Mouse (Mus musculus) embryonic stem cell, embryonic (primary cell): ENCODE data around the gene Palld.

ENCODE experiments used
- CTCF ChIA-PET, 4 experiments: fragments of 300-600 bp in 2 of 4; fragments of 350-600 bp in 2 of 4; sonication (Branson Sonifier 250); formaldehyde crosslinking; loops; one replicate each; lab custom pipeline; 2022; ENCODE audit warnings: inconsistent platforms in 2 of 4; lab: Charles Lee
- POLR2A ChIA-PET, 4 experiments: fragments of 300-600 bp in 2 of 4; fragments of 350-600 bp in 2 of 4; sonication (Branson Sonifier 250); formaldehyde crosslinking; loops; one replicate each; lab custom pipeline; 2022; ENCODE audit warnings: antibody characterized with exemption in 4 of 4, inconsistent platforms in 1 of 4; lab: Charles Lee

Gene Palld

GRCm38 (mm10) chr8:61639008-61639407, 263.5 kb downstream of the Palld start:
- ChIA-PET POLR2A (no interaction called here), CTCF (no interaction called here)

DNA sequence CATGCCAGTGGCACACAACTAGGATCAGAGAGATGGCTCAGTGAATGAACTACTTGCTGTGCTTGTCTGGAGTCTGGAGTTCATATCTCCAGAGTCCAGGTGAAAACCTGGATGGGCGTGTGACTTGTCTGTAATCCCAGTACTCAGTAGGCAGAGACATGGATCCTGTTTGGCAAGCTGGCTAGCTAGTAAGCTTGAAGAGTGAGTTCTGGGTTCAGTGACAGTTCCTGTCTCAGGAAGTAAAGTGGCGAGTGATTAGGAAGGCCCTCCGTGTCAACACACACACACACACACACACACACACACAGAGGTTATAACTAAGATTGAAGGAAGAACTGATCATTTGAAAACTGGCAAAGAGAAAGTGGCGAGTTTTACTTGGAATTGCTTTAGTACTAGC, 264.8 kb downstream of the Palld start:
- POLR2A ChIA-PET: no interaction called here
- CTCF ChIA-PET: no interaction called here

DNA sequence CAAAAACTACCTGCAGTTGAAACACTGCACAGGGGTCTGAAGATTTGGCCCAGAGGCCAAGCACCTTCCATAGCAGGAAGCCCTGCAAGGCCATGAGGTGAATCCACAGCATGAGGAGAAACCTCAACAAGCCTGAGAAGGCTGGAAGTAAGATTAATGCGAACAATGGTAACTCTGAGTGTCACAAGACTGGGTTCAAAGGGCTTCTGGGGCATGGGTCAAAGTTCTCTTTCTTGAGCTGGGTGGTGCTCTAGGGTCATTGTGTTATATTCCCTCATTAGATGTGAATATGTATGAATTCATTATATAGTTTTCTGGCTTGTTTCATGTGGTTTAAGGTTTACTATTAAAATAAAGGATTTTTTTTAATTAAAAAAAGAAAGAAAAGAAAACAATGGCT, 267.7 kb downstream of the Palld start:
- ChIA-PET POLR2A (no interaction called here), CTCF (no interaction called here)

DNA sequence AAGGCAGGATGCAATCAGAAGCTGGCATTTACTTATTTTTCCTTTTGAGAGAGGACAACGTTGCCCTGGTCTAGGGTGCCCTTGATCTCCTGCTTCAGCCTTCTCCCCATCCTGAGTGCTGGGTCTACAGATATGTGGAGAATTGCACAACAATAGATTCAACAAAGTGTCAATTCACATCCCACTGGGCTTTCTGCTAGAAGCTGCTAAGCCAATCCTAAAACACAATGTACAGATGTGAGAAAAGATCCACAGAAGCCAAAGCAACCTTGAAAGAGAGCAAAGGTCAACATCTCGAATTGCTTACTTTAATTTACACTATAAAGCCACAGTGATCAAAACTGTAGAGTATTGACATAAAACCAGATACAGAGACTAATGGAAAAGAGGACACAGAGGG, 270.2 kb downstream of the Palld start:
- POLR2A ChIA-PET: interaction anchor here in 2 of 4 experiments (0.7 to 1.0 kb wide), 3 partner anchors 16 to 41 kb away, joined by 3 read pairs; no protein-coding TSS in a partner anchor
- CTCF ChIA-PET: interaction anchor here in 1 of 4 experiments (1.2 kb wide), 1 partner anchor 82 kb away, joined by 3 read pairs; no protein-coding TSS in a partner anchor

DNA sequence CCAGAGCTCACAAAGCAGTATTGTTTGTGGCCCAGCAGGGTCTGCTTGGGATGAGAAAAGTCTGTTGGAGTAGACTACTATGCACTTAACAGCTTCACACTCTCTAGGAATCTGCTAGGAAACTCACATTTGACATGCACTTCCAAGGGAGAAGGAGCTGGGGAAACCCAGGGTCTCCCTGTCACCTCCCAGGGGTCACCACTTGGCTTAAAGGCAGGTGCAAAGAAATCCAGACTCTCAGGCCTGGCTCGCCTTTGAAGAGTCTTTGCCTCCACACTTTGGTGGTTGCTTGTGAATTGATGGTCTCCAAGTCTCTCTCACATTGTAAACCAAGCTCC, 272.9 kb downstream of the Palld start:
- CTCF ChIA-PET: interaction anchor here in 1 of 4 experiments (0.6 kb wide), 1 partner anchor 52 kb away, joined by 3 read pairs; no protein-coding TSS in a partner anchor
- POLR2A ChIA-PET: no interaction called here

DNA sequence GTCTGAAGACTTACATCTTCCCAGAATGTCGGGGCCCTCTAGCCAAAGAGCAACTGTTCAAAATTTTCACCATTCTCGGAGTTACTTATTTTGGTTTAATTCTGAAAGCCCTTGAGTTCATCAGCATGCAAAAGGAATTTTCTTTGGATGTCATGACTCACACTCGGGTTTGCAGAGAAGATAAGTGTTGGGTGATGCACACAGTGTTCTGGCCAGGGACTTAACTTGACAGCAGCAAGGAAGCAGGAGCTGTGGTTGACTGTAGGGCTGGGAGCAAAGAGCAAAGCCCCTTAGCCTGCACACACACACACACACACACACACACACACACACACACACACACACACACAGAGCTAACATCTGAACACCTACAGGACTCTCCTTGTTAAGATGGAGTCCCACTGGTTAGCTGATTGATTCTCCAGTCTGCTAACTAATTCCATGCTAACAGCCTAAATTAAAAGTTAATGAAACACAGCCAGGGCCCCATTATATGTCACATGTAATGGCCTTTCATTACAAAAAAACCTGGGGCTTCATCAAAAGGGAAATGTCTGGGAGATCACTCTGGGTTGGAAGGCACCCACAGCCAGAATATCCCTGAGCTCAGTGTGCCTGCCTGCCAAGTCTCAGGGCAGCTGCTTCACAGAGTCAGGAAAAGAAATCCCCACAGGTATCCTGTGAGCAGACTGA, 273.4 kb downstream of the Palld start:
- CTCF ChIA-PET: no interaction called here
- POLR2A ChIA-PET: no interaction called here

DNA sequence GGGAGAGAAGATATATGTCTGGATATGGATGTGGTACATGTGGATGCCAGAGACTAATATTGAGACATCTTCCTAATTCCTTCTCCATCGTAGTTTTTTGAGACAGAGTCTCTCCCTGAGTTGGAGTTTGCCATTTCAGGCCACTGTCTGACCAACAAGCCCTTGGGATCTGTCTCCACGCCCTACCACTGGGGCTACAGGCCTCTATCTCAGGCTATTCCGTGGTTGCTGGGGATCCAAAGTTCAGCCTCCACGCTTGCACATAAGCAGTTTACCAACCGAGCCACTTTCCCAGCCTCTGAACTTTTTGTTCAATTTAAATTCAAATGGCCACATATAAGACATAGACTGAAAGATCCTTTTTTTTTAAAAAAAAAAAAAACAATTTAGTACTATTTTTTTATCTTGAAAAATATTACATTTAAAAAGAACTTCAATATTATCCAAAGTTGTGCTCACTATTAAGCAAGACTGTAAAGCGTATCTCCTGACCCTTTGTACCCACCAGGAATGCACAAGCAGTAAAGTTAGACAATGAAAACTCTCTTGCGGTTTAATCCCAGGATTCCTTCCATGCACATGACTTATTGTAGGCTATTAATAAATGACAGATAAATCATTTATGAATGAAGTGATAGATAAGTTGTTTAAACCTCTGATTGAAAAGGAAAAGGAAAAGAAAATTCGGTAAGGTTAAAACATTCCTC, 276.1 kb downstream of the Palld start:
- POLR2A ChIA-PET: no interaction called here
- CTCF ChIA-PET: no interaction called here

DNA sequence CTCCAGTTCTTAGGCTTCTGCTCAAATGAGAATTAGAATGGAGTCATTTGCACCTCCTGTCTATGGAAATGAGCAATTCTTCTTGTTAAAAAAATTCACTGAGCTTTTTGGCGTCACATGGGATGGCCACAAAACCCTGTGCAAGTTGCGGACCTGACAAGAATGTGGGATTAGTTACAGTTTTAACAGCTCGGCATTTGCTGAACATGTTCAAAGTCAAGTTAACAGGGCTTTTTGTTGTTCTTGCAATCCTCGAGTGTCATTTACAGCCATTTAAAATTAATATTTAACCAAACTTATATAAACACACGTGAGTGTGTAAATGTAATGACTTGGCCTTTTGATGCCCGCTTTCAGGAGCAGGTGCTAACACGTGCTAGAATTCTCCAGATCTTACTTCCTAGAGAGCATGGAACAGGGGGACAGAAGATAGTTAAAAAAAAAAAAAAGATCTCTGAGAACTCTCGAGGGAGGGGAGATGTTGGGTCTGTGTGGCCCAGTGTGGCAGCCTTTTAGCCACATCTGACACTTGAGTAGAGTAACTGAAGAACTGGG, 276.8 kb downstream of the Palld start:
- CTCF ChIA-PET: no interaction called here
- POLR2A ChIA-PET: no interaction called here

DNA sequence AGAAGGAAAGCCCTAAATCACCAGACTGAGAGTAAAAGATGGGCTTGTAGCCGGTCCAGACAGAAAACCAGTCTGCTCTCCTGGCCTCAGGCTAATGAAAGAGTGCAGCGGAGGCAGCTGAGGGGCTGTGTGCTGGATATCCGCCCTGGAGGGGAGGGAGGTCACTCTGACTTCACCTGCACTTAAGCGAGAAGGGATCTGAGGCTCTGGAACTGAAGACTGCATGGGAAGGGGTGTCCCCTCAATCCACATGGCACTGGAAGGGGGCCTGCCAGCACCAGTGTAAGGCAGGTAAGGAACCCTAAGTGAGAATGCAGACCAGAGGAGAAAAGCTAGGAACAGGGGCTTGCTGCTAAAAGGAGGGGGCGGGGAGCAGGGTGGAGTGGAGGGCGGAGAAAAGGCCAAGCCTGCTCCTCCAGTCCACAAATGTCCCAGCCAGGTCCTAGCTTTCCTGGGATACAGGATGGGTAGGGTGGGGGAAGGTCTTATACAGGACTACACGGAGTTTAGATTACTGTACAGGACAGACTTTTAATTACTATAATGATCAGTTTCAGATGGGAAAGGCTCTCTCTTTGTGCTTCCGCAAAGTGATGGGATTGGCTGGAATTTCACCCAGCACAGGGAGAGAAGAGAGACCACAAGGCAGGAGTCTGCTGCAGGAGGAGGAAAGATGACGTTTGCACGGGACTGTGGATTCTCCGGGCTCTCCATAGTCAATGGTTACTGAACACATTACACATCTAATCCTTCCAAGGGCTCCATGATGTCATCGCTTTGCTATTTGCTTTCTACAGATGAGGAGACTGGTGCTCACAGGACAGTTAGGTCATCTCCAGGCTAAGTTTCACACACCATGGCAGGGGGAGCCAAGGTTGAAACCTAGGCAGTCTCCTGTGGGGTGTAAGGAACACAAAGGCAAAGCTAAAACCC, 278.7 kb downstream of the Palld start:
- CTCF ChIA-PET: no interaction called here
- POLR2A ChIA-PET: interaction anchor here in 2 of 4 experiments (0.6 to 1.1 kb wide), 2 partner anchors 33 to 384 kb away, joined by 3 read pairs; no protein-coding TSS in a partner anchor

DNA sequence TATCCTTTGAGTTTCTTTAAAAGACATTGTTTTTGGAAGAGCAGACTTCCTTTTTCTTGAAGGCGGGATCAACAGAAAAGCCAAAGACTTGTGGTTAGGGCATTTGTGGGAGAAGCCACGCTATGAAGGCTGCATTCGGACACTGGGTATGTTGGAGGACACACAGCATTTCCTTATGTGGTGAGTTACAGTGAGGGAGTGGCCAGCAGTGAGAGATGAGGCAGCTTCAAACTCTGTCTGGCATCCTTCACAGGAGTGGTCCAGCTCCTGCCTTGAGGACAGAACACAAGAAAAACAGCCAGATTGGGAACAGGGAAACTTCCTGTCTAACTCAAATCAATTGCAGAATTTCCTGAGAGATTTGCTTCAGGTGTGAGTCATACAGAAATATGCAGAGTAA, 281.2 kb downstream of the Palld start:
- ChIA-PET CTCF (no interaction called here), POLR2A (interaction anchor here in 1 of 4 experiments (0.6 kb wide), 2 partner anchors 12 to 31 kb away, joined by 3 to 11 read pairs; no protein-coding TSS in a partner anchor)

DNA sequence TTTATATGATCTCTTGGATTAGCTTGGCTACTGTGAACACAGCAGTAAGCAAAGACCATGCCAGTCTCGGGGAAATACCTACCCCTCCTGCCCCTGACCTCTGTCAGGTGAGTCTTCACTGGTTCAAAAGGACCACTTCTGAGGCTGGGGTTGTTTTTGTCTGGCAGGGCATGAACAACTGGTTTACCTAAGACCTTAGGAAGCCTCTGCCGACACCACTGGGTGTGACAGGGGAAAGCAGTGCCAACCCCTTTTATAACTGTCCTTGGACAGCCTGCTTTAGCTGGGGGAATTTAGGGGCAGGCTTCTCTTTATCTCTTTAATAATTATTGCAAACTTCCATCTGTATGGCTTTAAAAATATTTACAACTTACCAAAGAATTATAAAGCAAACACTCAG, 284.8 kb downstream of the Palld start:
- ChIA-PET POLR2A (no interaction called here), CTCF (no interaction called here)

GRCm38 (mm10) chr8:61617049-61617448, 285.4 kb downstream of the Palld start:
- ChIA-PET POLR2A (no interaction called here), CTCF (no interaction called here)

DNA sequence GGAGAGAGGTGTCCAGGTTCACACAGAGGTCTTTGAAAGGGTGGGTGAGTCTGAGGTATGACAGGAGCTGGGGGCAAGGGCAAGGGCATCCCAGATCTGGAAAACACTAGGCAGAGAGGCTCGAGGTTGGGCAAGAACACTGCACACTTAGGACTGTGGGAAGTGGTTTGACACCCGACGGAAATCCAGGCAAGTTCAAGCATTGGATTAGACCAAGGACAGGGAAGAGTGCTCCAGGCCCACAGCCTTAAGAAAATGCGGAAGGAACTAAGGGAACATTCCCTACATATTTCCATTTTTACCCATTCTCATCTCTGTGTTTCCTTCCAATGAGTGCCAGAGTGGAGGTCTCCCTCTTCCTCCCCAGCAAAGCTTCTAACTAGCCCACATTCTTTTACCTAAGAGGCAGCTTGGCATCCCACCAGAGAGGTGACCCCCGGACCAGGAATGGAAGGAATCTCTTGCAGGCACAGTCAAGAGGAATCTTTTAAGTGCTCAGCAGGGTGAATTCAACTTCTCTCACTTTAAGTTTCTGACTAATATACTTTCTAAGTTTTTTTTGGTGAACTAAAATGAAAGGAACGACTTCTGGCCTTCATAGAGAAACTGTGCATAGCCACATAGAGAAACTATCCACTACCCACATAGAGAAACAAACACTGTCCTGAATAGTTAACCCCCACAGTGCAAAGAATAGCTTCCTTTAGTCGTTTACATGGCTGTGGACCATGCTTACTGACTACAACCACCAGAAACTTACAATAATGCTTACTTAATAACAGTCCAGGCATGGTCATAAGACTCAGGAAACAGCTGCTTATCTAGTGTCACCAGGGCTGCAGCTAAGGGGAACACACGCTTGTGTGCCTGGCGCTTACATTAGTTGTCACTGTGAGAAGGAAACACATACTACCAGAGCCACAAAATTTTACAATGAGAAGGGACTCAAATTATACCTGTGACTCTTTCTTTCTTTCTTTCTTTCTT, 286.5 kb downstream of the Palld start:
- CTCF ChIA-PET: no interaction called here
- POLR2A ChIA-PET: no interaction called here

GRCm38 (mm10) chr8:61611741-61612140, 290.7 kb downstream of the Palld start:
- CTCF ChIA-PET: interaction anchor here in 1 of 4 experiments (0.5 kb wide), 1 partner anchor 71 kb away, joined by 11 read pairs; no protein-coding TSS in a partner anchor

GRCm38 (mm10) chr8:61611077-61611476, 291.4 kb downstream of the Palld start:
- POLR2A ChIA-PET: interaction anchor here in 2 of 4 experiments (0.6 to 1.0 kb wide), 2 partner anchors 37 to 388 kb away, joined by 3 read pairs; no protein-coding TSS in a partner anchor
- CTCF ChIA-PET: interaction anchor here in 2 of 4 experiments (0.5 to 0.7 kb wide), 2 partner anchors 71 to 359 kb away, joined by 3 to 11 read pairs; no protein-coding TSS in a partner anchor

More at GRCm38 (mm10) chr8:61611741-61612140, 290.7 kb downstream of the Palld start:
- POLR2A ChIA-PET: interaction anchor here in 3 of 4 experiments (0.6 to 1.1 kb wide), 3 partner anchors 20 to 389 kb away, joined by 3 read pairs; no protein-coding TSS in a partner anchor

DNA sequence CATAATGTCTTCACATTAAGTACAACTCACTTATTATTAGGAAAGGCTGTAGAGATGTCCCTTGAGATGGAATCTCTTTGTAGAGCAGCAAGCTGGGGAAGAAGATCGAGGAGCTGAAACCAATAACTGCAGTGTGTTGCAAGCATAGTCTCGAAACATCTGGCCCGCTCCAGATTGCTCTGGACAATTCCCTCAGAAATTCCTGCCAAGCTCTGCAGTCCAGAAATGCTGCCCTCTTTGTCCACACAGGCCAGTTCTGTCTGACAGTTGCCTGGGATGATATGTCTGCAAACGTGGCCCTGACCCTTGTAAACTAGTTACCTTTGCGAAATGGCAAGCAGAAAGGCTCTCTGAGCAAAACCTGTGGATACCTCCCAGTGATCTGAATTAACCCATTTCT, 291.9 kb downstream of the Palld start:
- ChIA-PET CTCF (interaction anchor here in 1 of 4 experiments (0.5 to 0.7 kb wide), 2 partner anchors 35 to 360 kb away, joined by 3 to 10 read pairs; no protein-coding TSS in a partner anchor), POLR2A (interaction anchor here in 1 of 4 experiments (0.5 kb wide), 1 partner anchor 232 kb away, joined by 4 read pairs; no protein-coding TSS in a partner anchor)

- POLR2A ChIA-PET: interaction anchor here in 1 of 4 experiments (0.6 kb wide), 1 partner anchor 32 kb away, joined by 3 read pairs; no protein-coding TSS in a partner anchor
- CTCF ChIA-PET: no interaction called here
Measured at GRCm38 (mm10) chr8:61607463-61607813, 295.1 kb downstream of the Palld start.
